Mouse (Mus musculus): Measurements from ENCODE around the gene Mgat4e. TPM values are rescaled to one million over a fixed set of nuclear protein-coding genes. Genes with fewer than 3 reads are reported as not detected.
"Not testable (repeated sequence)": the region's sequence is repeated elsewhere in the genome, so short reads cannot be mapped to it uniquely, and the experiment has no call there.

Mgat4e gene
- polyA plus RNA-seq, 1 experiment from 2014 or later, result not detected

DNA sequence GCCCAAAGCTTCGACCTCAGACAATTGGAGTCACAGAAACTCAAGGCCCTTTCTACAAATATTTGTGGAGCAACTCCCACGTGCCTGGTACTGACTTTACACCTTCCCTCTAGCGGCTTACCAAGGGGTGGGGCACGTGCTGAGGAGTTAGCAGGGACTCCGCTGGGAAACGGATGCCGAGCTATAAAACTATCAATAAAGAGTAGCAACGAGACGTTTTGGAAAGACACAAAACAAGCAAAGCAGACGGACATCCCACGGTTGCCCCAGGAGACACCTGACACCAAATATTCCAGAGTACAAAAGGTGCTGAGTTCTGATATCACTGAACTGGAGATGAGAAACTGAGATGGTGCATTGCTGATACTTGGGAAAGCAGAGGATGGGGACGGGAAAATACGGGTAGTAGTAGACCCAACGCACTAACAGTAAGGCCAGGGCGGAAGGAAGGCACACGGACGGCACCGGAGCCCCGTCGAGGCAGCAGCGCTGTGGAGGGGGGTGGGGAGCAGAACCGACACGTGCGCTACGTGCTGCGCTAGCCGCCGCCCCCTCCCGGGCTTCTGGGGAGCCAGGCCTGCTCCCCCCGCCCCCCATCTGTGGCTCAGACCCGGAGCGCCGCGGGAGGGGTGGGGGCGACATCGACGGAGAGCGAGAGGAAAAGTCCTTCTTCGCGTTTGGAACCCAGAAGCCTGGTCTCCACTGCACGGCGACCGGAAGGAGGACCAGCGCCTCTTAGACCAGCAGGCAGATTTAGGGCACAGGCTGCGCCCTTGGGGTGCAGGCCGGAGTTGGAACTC, 6.6 kb upstream of the Mgat4e start:
- Histone ChIP-seq H3K27me3 (replicated peaks) (no peaks in the 10 kb centered on the region), H3K36me3 (no peaks in the 10 kb centered on the region), H3K27ac (ENCODE audit: poor library complexity, severe bottlenecking) (peak overlapping the region; percentile 85), H3K9ac (peak overlapping the region; percentile 87), H3K4me2 (peak overlapping the region; percentile 98), H3K9me3 (replicated peaks) (no peaks in the 10 kb centered on the region), H3K4me1 (replicated peaks) (peaks cover 16% of the 10 kb centered on the region), H3K4me3 (peak overlapping the region; percentile 72)
- under 1% methylated on average over 46 of the region's 46 CpGs for WGBS
- ATAC-seq (ENCODE audit: insufficient number of reproducible peaks, low FRiP score), result peak; percentile 37

DNA sequence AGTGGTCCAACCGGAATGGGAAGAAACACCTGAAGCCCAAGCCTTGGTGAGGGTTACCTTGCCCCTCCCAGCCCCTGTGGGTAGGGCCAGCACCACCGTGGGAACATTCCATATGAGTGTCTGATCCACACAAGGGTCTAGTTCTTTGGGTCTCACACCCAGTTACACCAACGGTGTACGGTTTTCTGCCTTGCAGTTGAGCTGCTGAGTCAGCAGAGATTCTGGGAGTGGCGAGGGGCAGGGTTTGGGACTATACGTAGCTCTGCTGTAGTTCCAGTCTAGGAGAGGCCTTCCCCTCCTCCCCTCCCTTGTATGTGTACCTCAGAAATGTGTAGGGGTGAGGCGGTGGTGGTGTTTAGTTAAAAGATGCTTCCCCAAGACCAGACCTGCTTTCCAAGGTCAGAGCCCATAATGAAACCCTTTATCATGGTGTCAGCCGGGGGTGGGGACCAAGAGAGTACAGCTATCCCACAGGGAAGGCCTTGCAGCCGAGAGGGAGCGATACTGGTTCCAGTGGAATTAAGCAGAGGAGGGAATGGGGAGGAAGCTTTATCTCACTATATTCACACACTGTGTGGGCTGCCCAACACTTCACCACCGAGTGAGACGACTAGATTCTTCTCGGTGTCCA, 5.9 kb upstream of the Mgat4e start:
- Histone ChIP-seq H3K4me3 (peak overlapping the region; percentile 72; the same call in 1 of the 2 replicates), H3K4me2 (peak overlapping the region; percentile 98), H3K9ac (no peak overlapping the region), H3K27me3 (replicated peaks) (no peaks in the 10 kb centered on the region), H3K36me3 (no peaks in the 10 kb centered on the region), H3K27ac (ENCODE audit: poor library complexity, severe bottlenecking) (no peak overlapping the region), H3K9me3 (replicated peaks) (no peaks in the 10 kb centered on the region), H3K4me1 (replicated peaks) (peaks cover 16% of the 10 kb centered on the region)
- 22% methylated on average over 13 of the region's 13 CpGs for WGBS
- ATAC-seq (ENCODE audit: insufficient number of reproducible peaks, low FRiP score), result no peak

DNA sequence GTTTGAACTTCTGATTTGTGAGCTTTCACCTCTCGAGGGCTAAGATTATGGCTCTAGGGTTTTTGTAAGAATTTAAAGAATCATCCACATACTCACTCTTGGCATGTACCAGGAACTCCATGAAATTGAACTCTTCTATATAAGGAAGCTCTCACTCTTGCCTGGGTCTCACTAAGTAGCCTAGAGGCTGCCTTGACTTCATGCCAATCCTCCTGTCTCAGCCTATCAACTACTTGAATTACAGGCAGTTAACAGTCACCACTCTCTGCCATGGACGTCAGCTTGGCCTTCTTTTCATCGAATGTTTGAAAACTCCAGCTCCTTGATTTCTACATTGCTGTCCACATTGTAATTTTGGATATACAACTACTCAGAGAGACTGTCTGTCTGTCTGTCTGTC, 2.9 kb upstream of the Mgat4e start:
- no peak for ATAC-seq (ENCODE audit: insufficient number of reproducible peaks, low FRiP score)
- Histone ChIP-seq H3K4me3 (no peak overlapping the region), H3K9ac (no peak overlapping the region)

DNA sequence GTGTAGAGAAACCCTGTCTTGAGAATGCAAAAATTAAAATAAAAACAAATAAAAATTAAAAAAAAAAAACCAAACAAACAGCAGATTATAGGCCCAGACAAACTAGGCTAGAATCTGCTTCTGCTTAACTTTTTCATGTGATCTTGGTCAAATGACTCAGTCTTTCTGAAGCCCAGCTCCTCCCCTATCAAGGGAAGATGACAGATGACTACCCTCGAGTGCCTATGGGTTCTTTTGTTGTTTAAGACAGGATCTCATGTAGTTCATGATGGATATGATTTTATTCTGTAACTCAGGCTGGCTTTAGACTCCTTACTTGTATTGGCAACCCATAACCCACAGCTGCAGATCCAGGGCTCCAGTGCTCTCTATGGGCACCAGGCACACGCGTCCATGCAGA, 2.4 kb upstream of the Mgat4e start:
- H3K27me3 ChIP-seq (replicated peaks), result no peaks in the 10 kb centered on the region
- no peaks in the 10 kb centered on the region for H3K9me3 ChIP-seq (replicated peaks)
- no peak overlapping the region for H3K4me2 ChIP-seq
- H3K36me3 ChIP-seq, result no peaks in the 10 kb centered on the region
- H3K4me3 ChIP-seq, result no peak overlapping the region
- ATAC-seq (ENCODE audit: insufficient number of reproducible peaks, low FRiP score), result no peak
- 77% methylated on average over 3 of the region's 3 CpGs for WGBS
- peaks cover 15% of the 10 kb centered on the region for H3K4me1 ChIP-seq (replicated peaks)
- no peak overlapping the region for H3K9ac ChIP-seq
- H3K27ac ChIP-seq (ENCODE audit: poor library complexity, severe bottlenecking), result no peak overlapping the region

More for the DNA sequence above, 2.9 kb upstream of the Mgat4e start:
- Histone ChIP-seq H3K4me1 (replicated peaks) (peaks cover 19% of the 10 kb centered on the region), H3K36me3 (no peaks in the 10 kb centered on the region), H3K9me3 (replicated peaks) (no peaks in the 10 kb centered on the region), H3K27ac (ENCODE audit: poor library complexity, severe bottlenecking) (no peak overlapping the region), H3K27me3 (replicated peaks) (no peaks in the 10 kb centered on the region), H3K4me2 (no peak overlapping the region)
- 53% methylated on average over 3 of the region's 3 CpGs for WGBS

DNA sequence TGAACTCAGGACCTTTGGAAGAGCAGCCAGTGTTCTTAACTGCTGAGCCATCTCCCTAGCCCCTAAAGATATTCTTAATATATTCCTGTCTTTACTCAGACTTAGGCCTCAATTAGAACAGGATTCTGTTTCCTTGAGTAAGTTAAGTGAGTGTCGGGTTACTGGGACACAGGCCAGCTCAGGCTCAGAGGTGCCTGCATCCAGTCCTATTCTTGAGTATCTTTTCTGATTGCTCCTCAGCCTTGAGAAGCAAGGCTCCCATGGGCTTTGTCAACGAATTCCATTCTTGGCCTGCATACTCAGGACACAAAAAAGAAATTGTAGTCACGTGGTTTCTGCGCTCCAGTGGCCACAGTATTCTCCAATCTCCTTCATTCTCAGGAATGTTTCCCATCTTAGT, 1.3 kb downstream of the Mgat4e start:
- Histone ChIP-seq H3K4me2 (no peak overlapping the region), H3K36me3 (no peaks in the 10 kb centered on the region), H3K9me3 (replicated peaks) (peaks cover 10% of the 10 kb centered on the region; the same call in 1 of the 2 replicates), H3K27me3 (replicated peaks) (no peaks in the 10 kb centered on the region), H3K9ac (no peak overlapping the region), H3K4me3 (no peak overlapping the region), H3K4me1 (replicated peaks) (0 out of 2 replicates have a peak, but pooled peaks cover 3% of the 10 kb centered on the region), H3K27ac (ENCODE audit: poor library complexity, severe bottlenecking) (no peak overlapping the region)
- ATAC-seq (ENCODE audit: insufficient number of reproducible peaks, low FRiP score), result no peak
- 70% methylated on average over 4 of the region's 4 CpGs for WGBS

DNA sequence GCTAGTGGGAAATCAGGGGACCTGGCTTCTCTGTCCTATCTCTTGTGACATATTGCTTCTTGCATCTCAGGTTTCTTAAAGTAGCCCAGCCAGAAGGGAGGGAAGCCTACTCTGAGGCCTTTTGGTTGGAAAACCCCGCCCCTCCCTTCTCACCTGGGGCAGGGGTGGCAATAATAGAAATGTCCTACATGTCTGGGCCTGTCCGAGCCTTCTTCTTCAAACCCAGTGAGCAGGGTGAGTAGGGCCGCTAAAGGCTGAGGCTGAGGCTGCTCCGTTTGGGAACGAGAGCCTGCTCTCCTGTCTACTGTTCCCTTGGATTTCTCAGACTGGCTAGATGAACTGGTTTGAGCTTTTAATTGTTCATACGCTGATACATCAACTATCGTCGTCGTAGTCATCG, 8.9 kb downstream of the Mgat4e start:
- Histone ChIP-seq H3K27me3 (replicated peaks) (no peaks in the 10 kb centered on the region), H3K36me3 (no peaks in the 10 kb centered on the region), H3K9me3 (replicated peaks) (peaks cover 10% of the 10 kb centered on the region; the same call in 1 of the 2 replicates), H3K9ac (no peak overlapping the region), H3K4me1 (replicated peaks) (no peaks in the 10 kb centered on the region), H3K4me2 (no peak overlapping the region), H3K4me3 (no peak overlapping the region), H3K27ac (ENCODE audit: poor library complexity, severe bottlenecking) (no peak overlapping the region)
- ATAC-seq (ENCODE audit: insufficient number of reproducible peaks, low FRiP score), result no peak
- WGBS, result 87% methylated on average over 10 of the region's 10 CpGs

DNA sequence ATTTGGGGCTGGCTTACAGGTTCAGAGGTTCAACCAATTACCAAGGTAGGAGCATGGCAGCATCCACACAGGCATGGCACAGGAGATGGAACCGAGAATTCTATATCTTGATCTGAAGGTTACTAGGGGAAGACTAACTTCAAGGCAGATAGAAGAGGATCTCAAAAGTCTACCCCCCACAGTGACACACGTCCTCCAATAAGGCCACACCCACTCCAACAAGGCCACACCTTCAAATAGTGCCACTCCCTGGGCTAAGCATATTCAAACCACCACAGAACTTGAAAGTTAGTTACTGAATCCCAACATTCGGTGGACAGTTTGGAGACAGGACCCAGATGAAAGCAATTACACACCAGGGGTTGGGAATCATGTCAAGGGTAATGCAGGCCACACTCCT, 14.0 kb downstream of the Mgat4e start:
- Histone ChIP-seq H3K4me3 (no peak overlapping the region), H3K27me3 (replicated peaks) (no peaks in the 10 kb centered on the region), H3K4me2 (no peak overlapping the region), H3K36me3 (no peaks in the 10 kb centered on the region), H3K4me1 (replicated peaks) (no peaks in the 10 kb centered on the region), H3K9me3 (replicated peaks) (no peaks in the 10 kb centered on the region), H3K9ac (no peak overlapping the region), H3K27ac (ENCODE audit: poor library complexity, severe bottlenecking) (no peak overlapping the region)
- no peak for ATAC-seq (ENCODE audit: insufficient number of reproducible peaks, low FRiP score)
- WGBS, result 71% methylated on average over 3 of the region's 3 CpGs

DNA sequence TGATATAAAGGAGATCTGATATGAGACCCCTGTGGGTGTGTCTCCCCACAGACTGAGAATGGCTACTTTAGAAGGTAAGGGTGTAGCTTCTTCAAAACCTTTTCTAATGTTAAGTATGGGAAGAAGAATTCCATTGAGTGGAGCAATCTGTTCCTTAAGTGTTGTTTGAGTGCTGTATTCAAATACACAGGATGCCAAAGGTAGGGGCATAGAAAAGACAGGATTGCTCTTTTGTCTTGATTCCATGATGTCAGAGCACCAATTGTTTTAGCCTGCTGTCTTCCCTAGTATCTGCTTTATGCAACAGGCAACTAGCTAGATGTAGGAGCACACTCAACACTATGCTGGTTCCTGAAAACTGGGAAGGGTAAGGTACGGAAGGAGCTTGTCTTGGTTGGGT, 14.4 kb downstream of the Mgat4e start:
- no peaks in the 10 kb centered on the region for H3K36me3 ChIP-seq
- no peaks in the 10 kb centered on the region for H3K4me1 ChIP-seq (replicated peaks)
- H3K4me3 ChIP-seq, result no peak overlapping the region
- no peaks in the 10 kb centered on the region for H3K27me3 ChIP-seq (replicated peaks)
- no peak overlapping the region for H3K4me2 ChIP-seq
- H3K9ac ChIP-seq, result no peak overlapping the region
- ATAC-seq (ENCODE audit: insufficient number of reproducible peaks, low FRiP score), result no peak
- no peak overlapping the region for H3K27ac ChIP-seq (ENCODE audit: poor library complexity, severe bottlenecking)
- no peaks in the 10 kb centered on the region for H3K9me3 ChIP-seq (replicated peaks)
- WGBS, result 91% methylated on average over 1 of the region's 1 CpGs

DNA sequence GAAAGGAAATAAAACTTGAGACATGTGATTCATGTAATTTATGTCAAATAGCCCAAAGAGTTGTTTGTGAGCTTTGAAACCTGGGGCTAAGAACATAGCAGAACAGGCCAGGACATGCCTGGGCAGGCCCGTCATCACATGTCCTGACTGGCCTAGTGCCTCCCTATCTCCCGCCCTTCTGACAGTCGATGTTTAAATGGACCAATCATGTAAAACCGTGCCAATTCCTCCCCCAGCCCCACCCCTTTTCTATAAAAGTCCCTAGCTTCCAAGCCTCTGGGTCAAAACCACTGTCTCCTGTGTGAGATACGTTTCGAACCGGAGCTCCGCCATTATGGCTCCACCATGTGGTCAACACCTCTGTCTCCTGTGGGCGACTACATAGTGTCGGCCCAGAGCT, 15.8 kb downstream of the Mgat4e start:
- not testable (repeated sequence) for H3K9me3 ChIP-seq (replicated peaks); H3K36me3 ChIP-seq; H3K4me2 ChIP-seq; H3K4me3 ChIP-seq; H3K4me1 ChIP-seq (replicated peaks); H3K27ac ChIP-seq (ENCODE audit: poor library complexity, severe bottlenecking); H3K9ac ChIP-seq; H3K27me3 ChIP-seq (replicated peaks); ATAC-seq (ENCODE audit: insufficient number of reproducible peaks, low FRiP score)
- WGBS, result 87% methylated on average over 10 of the region's 10 CpGs

DNA sequence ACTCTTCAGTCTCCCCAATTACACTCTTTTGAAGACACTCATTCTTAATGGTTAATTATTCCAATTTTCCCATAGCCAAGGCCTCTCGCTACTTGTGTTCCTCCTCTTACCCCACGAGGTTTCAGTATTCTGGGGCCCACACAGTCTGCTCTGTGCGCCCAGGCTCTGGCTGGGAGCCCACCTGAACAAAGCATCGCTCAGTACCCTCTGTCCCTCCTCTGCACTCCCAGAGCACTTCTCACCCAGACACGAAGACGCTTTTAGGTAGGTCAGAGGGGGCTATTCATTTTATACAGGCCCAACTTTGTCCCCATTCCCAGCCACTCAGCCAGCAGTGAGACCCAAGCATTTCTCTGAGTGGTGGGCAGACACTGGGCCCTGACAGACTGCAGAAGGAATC, 18.9 kb downstream of the Mgat4e start:
- no peak overlapping the region for H3K27ac ChIP-seq (ENCODE audit: poor library complexity, severe bottlenecking)
- no peaks in the 10 kb centered on the region for H3K27me3 ChIP-seq (replicated peaks)
- H3K9me3 ChIP-seq (replicated peaks), result no peaks in the 10 kb centered on the region
- H3K4me3 ChIP-seq, result no peak overlapping the region
- H3K4me2 ChIP-seq, result no peak overlapping the region
- no peaks in the 10 kb centered on the region for H3K36me3 ChIP-seq
- no peak overlapping the region for H3K9ac ChIP-seq
- WGBS, result 74% methylated on average over 6 of the region's 6 CpGs
- H3K4me1 ChIP-seq (replicated peaks), result no peaks in the 10 kb centered on the region
- ATAC-seq (ENCODE audit: insufficient number of reproducible peaks, low FRiP score), result no peak

DNA sequence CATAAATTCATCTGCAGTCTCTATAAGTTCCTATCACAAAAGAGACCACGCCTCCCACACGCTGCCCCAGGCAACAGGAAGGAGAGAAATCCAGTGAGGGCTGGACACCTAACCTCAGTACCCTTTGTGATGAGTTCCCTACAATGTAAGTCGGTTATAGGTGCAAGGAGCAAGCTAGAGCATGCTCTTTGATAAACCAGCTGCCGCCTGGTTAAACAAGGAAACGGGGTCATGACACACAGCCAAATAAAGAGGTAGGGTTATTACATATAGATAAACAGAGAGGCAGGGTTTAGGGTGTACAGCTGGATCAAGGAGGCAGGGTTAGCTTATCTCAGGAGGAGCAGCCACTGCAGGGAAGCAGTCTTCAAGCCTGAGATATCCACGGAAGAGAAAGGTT, 22.7 kb downstream of the Mgat4e start:
- H3K4me3 ChIP-seq, result no peak overlapping the region
- no peak overlapping the region for H3K9ac ChIP-seq
- no peaks in the 10 kb centered on the region for H3K9me3 ChIP-seq (replicated peaks)
- 52% methylated on average over 6 of the region's 6 CpGs for WGBS
- H3K4me1 ChIP-seq (replicated peaks), result no peaks in the 10 kb centered on the region
- peak; percentile 33; the same call in 1 of the 2 replicates for ATAC-seq (ENCODE audit: insufficient number of reproducible peaks, low FRiP score)
- H3K27me3 ChIP-seq (replicated peaks), result no peaks in the 10 kb centered on the region
- H3K27ac ChIP-seq (ENCODE audit: poor library complexity, severe bottlenecking), result no peak overlapping the region
- H3K4me2 ChIP-seq, result no peak overlapping the region
- no peaks in the 10 kb centered on the region for H3K36me3 ChIP-seq

All from heart, embryonic 12.5 days (tissue).